ENCODE assay signal across 21 mouse cellular contexts in the genomic region with DNA sequence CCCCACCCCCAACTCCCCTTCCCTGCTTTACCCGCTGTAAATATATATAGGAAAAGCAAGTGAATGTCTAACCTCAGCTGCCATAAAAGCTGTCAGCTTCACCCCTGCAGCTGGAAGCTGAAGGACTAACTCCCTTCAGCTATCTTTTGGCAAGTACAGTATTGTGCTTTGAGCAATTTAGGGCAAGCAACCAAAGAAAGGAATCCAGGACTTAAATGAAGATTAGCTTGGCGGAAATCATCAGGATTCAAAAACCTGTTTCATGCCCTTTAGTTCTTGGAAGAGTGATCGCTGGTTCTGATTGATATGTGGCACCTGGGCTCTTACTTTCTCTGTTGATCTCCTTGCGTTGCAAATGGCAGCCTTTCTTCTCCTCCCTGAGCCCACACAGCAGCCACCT. TPM values are rescaled to one million over a fixed set of nuclear protein-coding genes. Genes with fewer than 3 reads are reported as not detected.
DNase-seq lines count a peak whose midpoint lies in the region; ATAC-seq and TF ChIP-seq lines count a peak whose summit lies in the region.
"Had no signal": no experiment of that assay in that cellular context is flagged by ENCODE, and none has a peak within 500 bp of the region (broad histone marks: within the 10 kb centered on the region; RNA-seq: fewer than 3 reads in every experiment).

No protein-coding gene starts in this region.

- no peak overlapping the region for H3K4me2 ChIP-seq in intestine, embryonic 15.5 days (replicated peaks)
- H3K4me2 ChIP-seq: embryonic facial prominence, embryonic 13.5 days; embryonic facial prominence, embryonic 15.5 days; forebrain, embryonic 13.5 days; forebrain, embryonic 15.5 days had no signal

- H3K4me3 ChIP-seq in liver, adult 2 months (ENCODE audit: insufficient read depth, low read depth, low read length): no peak overlapping the region
- no peak overlapping the region for H3K4me3 ChIP-seq in testis, adult 2 months (ENCODE audit: control insufficient read depth, low read depth, low read length)
- no peak overlapping the region for H3K4me3 ChIP-seq in intestine, embryonic 15.5 days (replicated peaks)
- H3K4me3 ChIP-seq: embryonic facial prominence, embryonic 13.5 days; embryonic facial prominence, embryonic 15.5 days; erythroblast, embryonic 14.5 days; forebrain, embryonic 13.5 days; forebrain, embryonic 15.5 days had no signal

- no peak for TF ChIP-seq POLR2A in liver, adult 2 months (IDR thresholded peaks at IDR 0.05; ENCODE audit: extremely low read depth, insufficient read depth, low read length)
- no peak for TF ChIP-seq POLR2A in testis, adult 2 months (IDR thresholded peaks at IDR 0.05; ENCODE audit: control insufficient read depth, low read depth, low read length)

- no peak overlapping the region for H3K9ac ChIP-seq in liver, adult 2 months (ENCODE audit: low read depth, low read length)
- no peak overlapping the region for H3K9ac ChIP-seq in intestine, embryonic 15.5 days
- H3K9ac ChIP-seq: embryonic facial prominence, embryonic 13.5 days; embryonic facial prominence, embryonic 15.5 days; forebrain, embryonic 13.5 days; forebrain, embryonic 15.5 days; forebrain, postnatal 0 days had no signal

- TF ChIP-seq CTCF in liver, adult 2 months (IDR thresholded peaks at IDR 0.05; ENCODE audit: low read depth, low read length): no peak
- TF ChIP-seq CTCF in testis, adult 2 months (IDR thresholded peaks at IDR 0.05; ENCODE audit: control insufficient read depth, insufficient read depth, insufficient replicate concordance, low read depth, low read length): no peak

- DNase-seq in liver, adult 2 months (ENCODE audit: extremely low read depth, low read depth, low spot score): peak; percentile 51
- DNase-seq in liver: no peak
- DNase-seq in testis, postnatal 10 days (ENCODE audit: low spot score): no peak
- DNase-seq: adrenal gland, adult 2 months; adrenal gland, postnatal 10 days; adrenal gland, postnatal 25 days; cerebellum, adult 11 months; cerebellum, adult 18-20 months; cerebellum, adult 8-10 months; cerebellum, adult 9-11 months; cerebellum, postnatal 14 days; cerebellum, postnatal 36 days; embryo, embryonic 11 days; forebrain, postnatal 0 days had no signal

- H3K79me2 ChIP-seq in liver, adult 2 months (ENCODE audit: control insufficient read depth, insufficient read depth, low read length): no peaks in the 10 kb centered on the region

- no peaks in the 10 kb centered on the region for H3K27me3 ChIP-seq in liver, adult 2 months (ENCODE audit: control insufficient read depth, insufficient read depth, low read length)
- no peaks in the 10 kb centered on the region for H3K27me3 ChIP-seq in testis, adult 2 months (ENCODE audit: control insufficient read depth, insufficient read depth, low read length)
- no peaks in the 10 kb centered on the region for H3K27me3 ChIP-seq in intestine, embryonic 15.5 days (replicated peaks)
- H3K27me3 ChIP-seq: embryonic facial prominence, embryonic 13.5 days; embryonic facial prominence, embryonic 15.5 days; forebrain, embryonic 13.5 days; forebrain, embryonic 15.5 days had no signal

- H3K9me3 ChIP-seq in intestine, embryonic 15.5 days: no peaks in the 10 kb centered on the region
- H3K9me3 ChIP-seq: embryonic facial prominence, embryonic 13.5 days; embryonic facial prominence, embryonic 15.5 days; forebrain, embryonic 13.5 days; forebrain, embryonic 15.5 days had no signal

- 71% methylated on average over 4 of the region's 4 CpGs for WGBS in liver, adult 2 months
- WGBS in intestine, embryonic 15.5 days: 69% methylated on average over 4 of the region's 4 CpGs

- no peak for ATAC-seq in intestine, embryonic 15.5 days
- ATAC-seq: forebrain, embryonic 13.5 days; forebrain, embryonic 15.5 days; forebrain, postnatal 0 days had no signal

- H3K36me3 ChIP-seq in liver, adult 2 months (ENCODE audit: control insufficient read depth, insufficient read depth, low read length): no peaks in the 10 kb centered on the region
- H3K36me3 ChIP-seq in testis, adult 2 months (ENCODE audit: control insufficient read depth, insufficient read depth, low read length): no peaks in the 10 kb centered on the region
- no peaks in the 10 kb centered on the region for H3K36me3 ChIP-seq in intestine, embryonic 15.5 days
- H3K36me3 ChIP-seq: embryonic facial prominence, embryonic 13.5 days; embryonic facial prominence, embryonic 15.5 days; forebrain, embryonic 15.5 days had no signal

- H3K4me1 ChIP-seq in liver, adult 2 months (ENCODE audit: control insufficient read depth, insufficient read depth, low read length): peaks cover 6% of the 10 kb centered on the region
- peaks cover 2% of the 10 kb centered on the region for H3K4me1 ChIP-seq in testis, adult 2 months (ENCODE audit: control insufficient read depth, insufficient read depth, low read length)
- no peaks in the 10 kb centered on the region for H3K4me1 ChIP-seq in intestine, embryonic 15.5 days (replicated peaks)
- H3K4me1 ChIP-seq: embryonic facial prominence, embryonic 13.5 days; embryonic facial prominence, embryonic 15.5 days; forebrain, embryonic 13.5 days; forebrain, embryonic 15.5 days had no signal

- H3K27ac ChIP-seq in liver, adult 2 months (replicated peaks; ENCODE audit: insufficient read depth, low read depth, low read length): no peak overlapping the region
- H3K27ac ChIP-seq in testis, adult 2 months (ENCODE audit: control insufficient read depth, insufficient read depth, low read depth, low read length): peak overlapping the region; percentile 39; the same call in 1 of the 2 replicates
- no peak overlapping the region for H3K27ac ChIP-seq in intestine, embryonic 15.5 days
- H3K27ac ChIP-seq: embryonic facial prominence, embryonic 13.5 days; embryonic facial prominence, embryonic 15.5 days; forebrain, embryonic 13.5 days; forebrain, embryonic 15.5 days had no signal

RNA-seq across cellular contexts. Expression of a gene that starts 13.0 kb away (rescaled TPM):
- total RNA-seq in liver, adult 2 months (2014; rRNA removed): 42.8 and 45.7 TPM in 2 replicates
- polyA plus RNA-seq in liver, adult 2 months (2012; rRNA removed): 36.1 and 42.2 TPM in 2 replicates
- 20.0 and 20.8 TPM in 2 replicates for polyA plus RNA-seq in testis, adult 2 months (2012; rRNA removed)
- 16.2 and 16.3 TPM in 2 replicates for polyA plus RNA-seq in intestine, embryonic 15.5 days (2015; fragmentation: Nextera tagmentation; extraction: Ambion mirVana)
